ENCODE assay signal across 11 mouse cellular contexts in the genomic region with DNA sequence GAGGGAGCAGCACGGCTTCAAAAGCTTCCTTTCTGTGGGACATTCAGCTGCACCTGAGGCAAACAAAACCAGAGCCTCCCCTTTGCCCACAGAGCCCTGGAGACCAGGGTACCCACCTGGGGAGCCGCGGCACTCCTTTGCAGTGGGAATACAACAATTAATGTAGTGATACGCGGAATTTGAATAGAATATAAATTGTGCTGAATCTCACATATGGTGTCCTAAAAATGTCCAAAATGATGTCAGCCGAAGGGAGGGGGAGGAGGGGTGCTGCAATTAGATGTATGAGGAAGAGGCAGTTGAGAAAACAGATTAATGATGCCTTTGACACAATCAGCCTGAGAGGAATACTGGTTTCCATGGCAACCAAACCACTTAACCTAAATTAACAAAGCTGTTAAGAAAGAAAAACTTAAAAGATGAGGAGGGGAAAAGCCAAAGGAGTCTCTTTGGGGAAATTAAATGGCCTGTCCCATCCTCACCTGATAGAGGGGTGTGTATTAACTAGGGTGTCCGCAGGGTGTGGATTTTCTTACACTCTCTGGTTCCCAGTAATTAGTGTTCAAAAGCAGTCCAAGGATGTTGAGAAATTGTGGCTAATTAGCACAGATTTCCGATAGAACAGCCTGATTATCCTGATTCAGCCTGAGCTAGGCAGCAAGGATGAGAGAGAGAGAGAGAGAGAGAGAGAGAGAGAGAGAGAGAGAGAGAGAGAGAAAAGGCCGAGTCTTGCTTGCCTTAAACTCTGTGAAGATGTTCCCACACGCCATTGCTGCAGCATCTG.
A peak's percentile ranks its signal among the peaks of the same experiment; 100 is the strongest.
DNase-seq lines count a peak whose midpoint lies in the region; ATAC-seq and TF ChIP-seq lines count a peak whose summit lies in the region.
"Had no signal": no experiment of that assay in that cellular context is flagged by ENCODE, and none has a peak within 500 bp of the region (broad histone marks: within the 10 kb centered on the region; RNA-seq: fewer than 3 reads in every experiment).

No protein-coding gene starts in this region.

- H3K4me1 ChIP-seq in hindbrain, embryonic 16.5 days (ENCODE audit: control insufficient read depth, insufficient read depth, low read depth, low read length): peaks cover 3% of the 10 kb centered on the region; the same call in 1 of the 2 replicates
- H3K4me1 ChIP-seq in neural tube, embryonic 15.5 days: peaks cover 21% of the 10 kb centered on the region
- no peaks in the 10 kb centered on the region for H3K4me1 ChIP-seq in stomach, postnatal 0 days (replicated peaks; ENCODE audit: control insufficient read depth, insufficient read depth)
- H3K4me1 ChIP-seq: liver, embryonic 13.5 days had no signal

- H3K9ac ChIP-seq in hindbrain, embryonic 16.5 days (ENCODE audit: low read depth, low read length): no peak overlapping the region
- no peak overlapping the region for H3K9ac ChIP-seq in neural tube, embryonic 15.5 days (replicated peaks)
- no peak overlapping the region for H3K9ac ChIP-seq in stomach, postnatal 0 days (ENCODE audit: low read length)
- H3K9ac ChIP-seq: embryonic facial prominence, embryonic 13.5 days; liver, embryonic 13.5 days had no signal

- peak; percentile 44 for ATAC-seq in frontal cortex, adult (ENCODE audit: low TSS enrichment)
- peak; percentile 80 for ATAC-seq in hindbrain, embryonic 16.5 days
- peak; percentile 70 for ATAC-seq in neural tube, embryonic 15.5 days (ENCODE audit: low FRiP score)
- no peak for ATAC-seq in stomach, postnatal 0 days (ENCODE audit: low FRiP score, low TSS enrichment)

- no peak for TF ChIP-seq EP300 in stomach, postnatal 0 days (optimal IDR thresholded peaks at IDR 0.05)

- no peak overlapping the region for H3K4me3 ChIP-seq in hindbrain, embryonic 16.5 days (ENCODE audit: low read length)
- no peak overlapping the region for H3K4me3 ChIP-seq in neural tube, embryonic 15.5 days (replicated peaks)
- H3K4me3 ChIP-seq in stomach, postnatal 0 days (ENCODE audit: low read depth, low read length): no peak overlapping the region
- H3K4me3 ChIP-seq: embryonic facial prominence, embryonic 13.5 days; liver, embryonic 13.5 days had no signal

- no peak for DNase-seq in frontal cortex, postnatal 25 days (ENCODE audit: low spot score in 2 of 2)
- DNase-seq in cerebellum, adult 8-10 months: peak; percentile 65
- no peak for DNase-seq in adrenal gland, postnatal 36 days
- DNase-seq in stomach, postnatal 0 days (ENCODE audit: low spot score): no peak
- DNase-seq in c-Kit-positive CD71-positive TER-119-positive erythroid progenitor cells, embryonic 14.5 days (ENCODE audit: low spot score): no peak
- DNase-seq: liver, embryonic 13.5 days had no signal

- 36% methylated on average over 10 of the region's 10 CpGs for WGBS in hindbrain, embryonic 16.5 days
- WGBS in neural tube, embryonic 15.5 days: 25% methylated on average over 10 of the region's 10 CpGs
- 62% methylated on average over 10 of the region's 10 CpGs for WGBS in stomach, postnatal 0 days

- peak overlapping the region; percentile 28 for H3K4me2 ChIP-seq in hindbrain, embryonic 16.5 days (ENCODE audit: low read length)
- peak overlapping the region; percentile 30 for H3K4me2 ChIP-seq in neural tube, embryonic 15.5 days
- no peak overlapping the region for H3K4me2 ChIP-seq in stomach, postnatal 0 days (replicated peaks; ENCODE audit: low read depth)
- H3K4me2 ChIP-seq: embryonic facial prominence, embryonic 13.5 days; liver, embryonic 13.5 days had no signal

- no peaks in the 10 kb centered on the region for H3K27me3 ChIP-seq in hindbrain, embryonic 16.5 days (replicated peaks; ENCODE audit: control insufficient read depth, insufficient read depth, low read length)
- H3K27me3 ChIP-seq in neural tube, embryonic 15.5 days (replicated peaks): no peaks in the 10 kb centered on the region
- H3K27me3 ChIP-seq in stomach, postnatal 0 days (ENCODE audit: control insufficient read depth, insufficient read depth, low read length): no peaks in the 10 kb centered on the region
- H3K27me3 ChIP-seq: embryonic facial prominence, embryonic 13.5 days; liver, embryonic 13.5 days had no signal

- no peaks in the 10 kb centered on the region for H3K9me3 ChIP-seq in hindbrain, embryonic 16.5 days (ENCODE audit: control insufficient read depth, low read length)
- H3K9me3 ChIP-seq in neural tube, embryonic 15.5 days (replicated peaks): no peaks in the 10 kb centered on the region
- no peaks in the 10 kb centered on the region for H3K9me3 ChIP-seq in stomach, postnatal 0 days (ENCODE audit: control insufficient read depth, low read length)
- H3K9me3 ChIP-seq: embryonic facial prominence, embryonic 13.5 days; liver, embryonic 13.5 days had no signal

- H3K27ac ChIP-seq in hindbrain, embryonic 16.5 days (ENCODE audit: low read depth, low read length): peak overlapping the region; percentile 57
- H3K27ac ChIP-seq in neural tube, embryonic 15.5 days (replicated peaks): peak overlapping the region; percentile 81
- no peak overlapping the region for H3K27ac ChIP-seq in stomach, postnatal 0 days (replicated peaks)
- H3K27ac ChIP-seq: embryonic facial prominence, embryonic 13.5 days; kidney, postnatal 0 days; liver, embryonic 13.5 days had no signal

- no peak for TF ChIP-seq CTCF in stomach, postnatal 0 days (IDR thresholded peaks at IDR 0.05; ENCODE audit: low read depth)

- H3K36me3 ChIP-seq in hindbrain, embryonic 16.5 days (ENCODE audit: control insufficient read depth, insufficient read depth, low read length): no peaks in the 10 kb centered on the region
- no peaks in the 10 kb centered on the region for H3K36me3 ChIP-seq in neural tube, embryonic 15.5 days
- no peaks in the 10 kb centered on the region for H3K36me3 ChIP-seq in stomach, postnatal 0 days (ENCODE audit: control insufficient read depth, insufficient read depth, low read length)
- H3K36me3 ChIP-seq: embryonic facial prominence, embryonic 13.5 days; liver, embryonic 13.5 days had no signal
